Mouse (Mus musculus) small intestine, adult 2 months (tissue): ENCODE data around the gene Mex3a. TPM values are rescaled to one million over a fixed set of nuclear protein-coding genes. Genes with fewer than 3 reads are reported as not detected.

Experiments
- H3K27ac ChIP-seq: fragments of 200-500 bp; 2 replicates; pipeline ENCODE4 v1.5.1; 2012; ENCODE audit warnings: low read depth, low read length, control low read depth, inconsistent platforms; ENCODE audit not compliant: insufficient read depth
- H3K27me3 ChIP-seq: fragments of 200-500 bp; 2 replicates; pipeline ENCODE4 v1.6.1; 2012; ENCODE audit warnings: mild to moderate bottlenecking, moderate library complexity, low read length, inconsistent platforms; ENCODE audit not compliant: control insufficient read depth, insufficient read depth
- H3K36me3 ChIP-seq: fragments of 200-500 bp; 2 replicates; pipeline ENCODE4 v1.6.1; 2012; ENCODE audit warnings: mild to moderate bottlenecking, low read length, control low read depth, inconsistent platforms; ENCODE audit not compliant: control insufficient read depth, insufficient read depth
- H3K4me1 ChIP-seq: fragments of 200-500 bp; 2 replicates; pipeline ENCODE4 v1.6.1; 2012; ENCODE audit warnings: low read length, inconsistent platforms, mixed read lengths; ENCODE audit not compliant: control insufficient read depth, insufficient read depth, insufficient read length
- H3K4me3 ChIP-seq: fragments of 200-500 bp; 2 replicates; pipeline ENCODE4 v1.5.1; 2012; ENCODE audit warnings: low read depth, mild to moderate bottlenecking, control low read depth, inconsistent platforms, low read length, moderate library complexity
- CTCF ChIP-seq: fragments of 200-500 bp; IDR thresholded peaks from 2 replicates; pipeline ENCODE4 v1.5.1; 2012; ENCODE audit warnings: low read depth, mild to moderate bottlenecking, control low read depth, inconsistent platforms, low read length, moderate library complexity, mixed read lengths; ENCODE audit not compliant: insufficient replicate concordance, insufficient read length; ENCODE audit errors: extremely low read depth
- POLR2A ChIP-seq: fragments of 200-500 bp; IDR thresholded peaks from 2 replicates; pipeline ENCODE4 v1.6.1; 2012; ENCODE audit warnings: low read depth, mild to moderate bottlenecking, control low read depth, inconsistent platforms, low read length, moderate library complexity
- WGBS: fragments of 180-500 bp; shearing (Covaris S2); methylation state at CpG from one replicate; pipeline ENCODE4 v1.1.7; 2018; 5-methylcytosine and 5-hydroxymethylcytosine counted together
- polyA plus RNA-seq: library from polyadenylated mRNA; depleted of rRNA; stranded (reverse); fragments of >200 nt; gene quantifications from 2 replicates; pipeline ENCODE4 v1.2.3, GENCODE M21; 2012

Gene Mex3a
- polyA plus RNA-seq, 1 experiment = 0.60 TPM

GRCm38 (mm10) chr3:88530082-88530864, 1.9 kb upstream of the Mex3a start:
- Histone ChIP-seq H3K27ac (no peak overlapping the region), H3K27me3 (0 out of 2 replicates have a peak, but pooled peaks cover 6% of the 10 kb centered on the region), H3K4me3 (no peak overlapping the region), H3K36me3 (no peaks in the 10 kb centered on the region), H3K4me1 (peaks cover 3% of the 10 kb centered on the region)
- TF ChIP-seq POLR2A (no peak), CTCF (no peak)
- WGBS = 56% methylated on average over 11 of the region's 11 CpGs

- H3K36me3 ChIP-seq = no peaks in the 10 kb centered on the region
- WGBS = 1% methylated on average over 61 of the region's 63 CpGs
- 0 out of 2 replicates have a peak, but pooled peaks cover 6% of the 10 kb centered on the region for H3K27me3 ChIP-seq
- TF ChIP-seq POLR2A = 0 out of 2 replicates have a peak, but pooled peaks have one; percentile 20
- no peak for TF ChIP-seq CTCF
- H3K27ac ChIP-seq = no peak overlapping the region
- H3K4me1 ChIP-seq = peaks cover 10% of the 10 kb centered on the region
- peak overlapping the region; percentile 98 for H3K4me3 ChIP-seq
Observed at GRCm38 (mm10) chr3:88531348-88532298, 572 bp upstream of the Mex3a start.

- TF ChIP-seq POLR2A (no peak), CTCF (no peak)
- Histone ChIP-seq H3K27ac (no peak overlapping the region), H3K36me3 (no peaks in the 10 kb centered on the region), H3K27me3 (0 out of 2 replicates have a peak, but pooled peaks cover 6% of the 10 kb centered on the region), H3K4me1 (peaks cover 14% of the 10 kb centered on the region), H3K4me3 (peak overlapping the region; percentile 59)
- 8% methylated on average over 39 of the region's 40 CpGs for WGBS
Observed at GRCm38 (mm10) chr3:88532689-88533511, 705 bp downstream of the Mex3a start.

GRCm38 (mm10) chr3:88533706-88534105, 1.5 kb downstream of the Mex3a start:
- Histone ChIP-seq H3K36me3 (no peaks in the 10 kb centered on the region), H3K27ac (no peak overlapping the region), H3K4me3 (no peak overlapping the region), H3K4me1 (peaks cover 14% of the 10 kb centered on the region), H3K27me3 (0 out of 2 replicates have a peak, but pooled peaks cover 6% of the 10 kb centered on the region)
- no peak for TF ChIP-seq CTCF
- no peak for TF ChIP-seq POLR2A
- 52% methylated on average over 5 of the region's 5 CpGs for WGBS

GRCm38 (mm10) chr3:88535005-88535404, 2.8 kb downstream of the Mex3a start:
- no peak overlapping the region for H3K27ac ChIP-seq
- no peaks in the 10 kb centered on the region for H3K36me3 ChIP-seq
- no peak overlapping the region for H3K4me3 ChIP-seq
- peaks cover 14% of the 10 kb centered on the region for H3K4me1 ChIP-seq
- 82% methylated on average over 3 of the region's 3 CpGs for WGBS
- TF ChIP-seq CTCF = no peak
- no peak for TF ChIP-seq POLR2A
- H3K27me3 ChIP-seq = 0 out of 2 replicates have a peak, but pooled peaks cover 6% of the 10 kb centered on the region

GRCm38 (mm10) chr3:88535527-88535926, 3.3 kb downstream of the Mex3a start:
- Histone ChIP-seq H3K27me3 (0 out of 2 replicates have a peak, but pooled peaks cover 6% of the 10 kb centered on the region), H3K36me3 (no peaks in the 10 kb centered on the region), H3K4me1 (peaks cover 14% of the 10 kb centered on the region), H3K4me3 (no peak overlapping the region), H3K27ac (no peak overlapping the region)
- 95% methylated on average over 4 of the region's 4 CpGs for WGBS
- no peak for TF ChIP-seq POLR2A
- TF ChIP-seq CTCF = no peak
